Mouse (Mus musculus) layer of hippocampus, postnatal 36 days (tissue): ENCODE measurements at regions not wholly inside any gene's neighbourhood (a gene's known extent, or its start where the extent isn't known, plus 50 kb on each side); places are given as distances from the start of the nearest gene placed in this dataset.
A peak's percentile ranks its signal among the peaks of the same experiment; 100 is the strongest.

Experiments
- DNase-seq, 2 experiments: peaks; one replicate each; pipeline ENCODE4 v3.0.0; 2022

- DNase-seq, result no peak
Measured at GRCm38 (mm10) chr12:26244701-26245100, 170.4 kb downstream of the Rnf144a start.

- no peak for DNase-seq
Measured at GRCm38 (mm10) chr12:26227557-26228020, 187.5 kb downstream of the Rnf144a start.

GRCm38 (mm10) chr12:26226363-26226762, 188.7 kb downstream of the Rnf144a start:
- peak in 1 of 2 experiments; percentile 24 for DNase-seq

- no peak for DNase-seq
Measured at GRCm38 (mm10) chr12:26212447-26212846, 202.6 kb downstream of the Rnf144a start.

- DNase-seq, result no peak
Measured at GRCm38 (mm10) chr12:26211423-26211822, 203.6 kb downstream of the Rnf144a start.

- no peak for DNase-seq
Measured at GRCm38 (mm10) chr12:26206751-26207150, 208.3 kb downstream of the Rnf144a start.

- DNase-seq, result no peak
Measured at GRCm38 (mm10) chr12:26206036-26206435, 209.0 kb downstream of the Rnf144a start.

- DNase-seq, result no peak
Measured at GRCm38 (mm10) chr12:26191982-26192576, 223.0 kb downstream of the Rnf144a start.

- peak; percentile 64 to 75 for DNase-seq
Measured at GRCm38 (mm10) chr12:26191268-26191981, 223.6 kb downstream of the Rnf144a start.

- DNase-seq, result no peak
Measured at GRCm38 (mm10) chr12:26188996-26189395, 226.1 kb downstream of the Rnf144a start.

- DNase-seq, result no peak
Measured at GRCm38 (mm10) chr12:26187091-26187862, 227.8 kb downstream of the Rnf144a start.

- DNase-seq, result no peak
Measured at GRCm38 (mm10) chr12:26184701-26185460, 230.2 kb downstream of the Rnf144a start.

- no peak for DNase-seq
Measured at GRCm38 (mm10) chr12:26183021-26183420, 232.0 kb downstream of the Rnf144a start.

- peak in 1 of 2 experiments; percentile 3 for DNase-seq
Measured at GRCm38 (mm10) chr12:26180846-26181245, 234.2 kb downstream of the Rnf144a start.

GRCm38 (mm10) chr12:26176231-26176662, 238.8 kb downstream of the Rnf144a start:
- peak; percentile 27 to 29 for DNase-seq

GRCm38 (mm10) chr12:26163416-26163815, 251.6 kb downstream of the Rnf144a start:
- DNase-seq, result no peak

GRCm38 (mm10) chr12:26160861-26161615, 254.0 kb downstream of the Rnf144a start:
- no peak for DNase-seq

GRCm38 (mm10) chr12:26152992-26153391, 262.1 kb downstream of the Rnf144a start:
- DNase-seq, result no peak

GRCm38 (mm10) chr12:26146336-26146735, 268.7 kb downstream of the Rnf144a start:
- DNase-seq, result no peak

- DNase-seq, result peak in 1 of 2 experiments; percentile 10
Measured at GRCm38 (mm10) chr12:26145085-26145714, 269.9 kb downstream of the Rnf144a start.

GRCm38 (mm10) chr12:26144616-26145015, 270.4 kb downstream of the Rnf144a start:
- no peak for DNase-seq
